Mouse (Mus musculus) MEL-GATA-1-ER (cell line): Measurements from ENCODE around the gene Gucy2d.

ENCODE experiments used
- DNase-seq: peaks from one replicate; pipeline ENCODE4 v3.0.0-alpha.2; 2012; ENCODE audit warnings: low read depth; ENCODE audit errors: extremely low read depth

The Gucy2d gene

DNA sequence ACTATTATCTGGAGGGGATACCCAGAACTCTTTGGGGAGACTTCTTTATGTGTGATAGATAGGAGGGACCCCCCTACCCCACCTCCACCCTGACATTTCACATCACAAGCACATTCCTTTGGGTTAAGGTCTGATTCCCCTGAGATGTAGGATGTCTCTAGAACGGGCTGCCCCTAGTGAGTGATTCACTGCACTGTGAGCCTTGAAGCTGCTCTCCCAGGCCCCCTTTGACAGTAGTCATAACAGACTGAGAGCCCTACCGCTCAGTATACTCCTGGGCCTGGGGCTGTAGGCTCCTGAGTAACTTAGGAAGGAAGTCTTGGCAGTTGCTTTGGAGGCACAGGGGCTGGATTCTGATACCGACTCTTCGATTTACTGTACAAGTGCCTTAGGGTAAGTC lies 50.1 kb downstream of the Gucy2d start:
- DNase-seq: no peak

DNA sequence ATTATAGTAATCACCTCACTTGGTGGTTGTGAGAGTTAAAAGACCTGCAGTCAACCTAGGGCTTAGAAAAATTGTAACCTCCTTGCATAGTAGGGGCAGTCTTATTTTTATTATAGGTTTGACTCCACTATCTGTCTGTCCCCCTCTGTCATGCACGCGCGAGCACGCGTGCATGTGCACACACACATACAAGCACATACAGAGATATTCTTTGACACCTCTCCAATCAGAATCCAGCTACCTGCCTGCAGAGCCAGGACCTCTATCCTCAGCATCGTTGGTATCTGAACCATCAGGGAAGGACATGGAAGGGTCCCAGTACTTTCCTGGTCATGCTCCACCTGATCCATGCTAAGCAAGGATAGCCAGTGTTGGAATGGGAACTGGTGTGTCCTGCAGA lies 50.7 kb downstream of the Gucy2d start:
- no peak for DNase-seq

DNA sequence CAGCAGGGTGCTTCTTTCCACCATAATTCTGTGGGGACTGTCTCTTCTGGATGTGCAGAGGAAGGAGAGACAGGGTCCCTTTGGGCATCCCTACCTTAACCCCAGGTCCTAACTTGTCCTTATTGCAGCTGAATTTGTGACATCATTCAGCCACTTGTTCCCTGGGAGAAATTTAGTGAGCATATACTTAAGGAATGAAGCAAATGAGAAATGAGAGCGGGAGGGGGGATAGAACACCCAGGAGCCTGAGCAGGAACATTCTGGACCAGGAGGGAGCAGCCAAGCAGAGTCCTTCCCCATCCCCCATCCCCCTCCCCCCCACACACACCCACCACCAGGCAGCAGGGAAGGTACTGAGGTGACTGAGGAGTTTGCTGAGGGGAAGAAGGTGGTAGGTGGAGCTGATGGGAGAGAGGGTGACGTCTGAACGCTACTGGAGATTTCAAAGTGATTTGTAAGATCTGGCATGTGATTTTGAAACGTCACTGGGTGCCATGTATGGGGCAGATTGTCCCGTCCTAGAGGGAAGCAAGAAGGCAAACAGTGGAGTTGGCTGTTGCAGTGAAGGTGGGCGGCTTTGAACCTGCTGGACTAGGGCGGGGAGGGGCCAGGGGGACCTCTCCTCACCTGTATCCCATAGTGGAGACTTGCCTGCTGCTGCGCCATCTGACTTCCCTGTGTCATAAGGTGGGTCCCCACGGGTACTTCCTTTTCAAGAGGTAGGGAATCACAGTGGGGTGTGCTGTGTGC lies 51.4 kb downstream of the Gucy2d start:
- no peak for DNase-seq

- no peak for DNase-seq
Measured at GRCm38 (mm10) chr7:98492331-98492730, 52.1 kb downstream of the Gucy2d start.

DNA sequence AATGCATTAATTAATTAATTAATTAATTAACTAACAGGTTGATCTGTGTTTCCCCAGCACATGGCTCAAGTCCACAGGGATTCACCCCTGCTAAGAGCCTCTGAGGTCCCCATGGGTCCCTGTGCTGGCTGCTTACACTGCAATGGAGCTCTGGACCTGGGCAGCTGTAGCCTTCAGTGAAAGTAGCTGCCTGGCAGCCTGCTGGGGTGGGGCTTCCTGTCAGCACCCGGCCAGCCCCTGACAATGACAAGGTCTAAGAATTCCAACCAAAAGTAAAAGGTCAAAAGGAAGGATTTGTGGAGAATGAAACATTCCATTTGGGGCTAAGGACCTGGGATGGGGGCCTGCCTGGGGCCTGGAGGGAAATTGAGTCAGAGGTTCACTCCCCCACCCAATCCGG lies 53.1 kb downstream of the Gucy2d start:
- no peak for DNase-seq

DNA sequence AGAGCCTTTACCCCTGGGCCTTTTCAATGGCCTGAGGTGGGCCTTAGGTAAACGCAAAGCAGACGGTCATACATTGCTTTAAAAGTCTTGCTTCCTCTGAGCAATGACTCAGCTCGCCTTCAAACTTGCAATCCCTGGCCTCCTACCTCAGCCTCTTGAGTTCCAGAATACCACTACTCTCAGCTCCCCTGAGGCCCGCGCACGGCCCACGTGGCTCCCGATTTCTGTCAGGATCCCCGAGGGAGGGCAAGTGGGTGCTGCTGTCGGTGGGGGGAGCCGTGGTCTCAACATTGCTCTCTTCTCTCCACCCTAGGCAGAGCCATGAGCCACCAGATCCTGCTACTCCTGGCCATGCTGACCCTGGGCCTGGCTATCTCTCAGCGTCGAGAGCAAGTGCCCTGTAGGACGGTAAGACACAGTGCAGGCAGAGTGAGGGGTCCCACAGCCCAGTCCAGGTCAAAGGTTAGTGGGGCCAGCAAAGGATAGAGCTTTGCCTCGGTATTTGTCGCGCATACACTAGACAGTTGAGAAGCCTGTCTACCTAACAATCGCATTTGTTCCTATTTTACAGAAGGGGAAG lies 53.8 kb downstream of the Gucy2d start:
- no peak for DNase-seq

GRCm38 (mm10) chr7:98495591-98495990 lies 55.4 kb downstream of the Gucy2d start:
- DNase-seq: no peak

DNA sequence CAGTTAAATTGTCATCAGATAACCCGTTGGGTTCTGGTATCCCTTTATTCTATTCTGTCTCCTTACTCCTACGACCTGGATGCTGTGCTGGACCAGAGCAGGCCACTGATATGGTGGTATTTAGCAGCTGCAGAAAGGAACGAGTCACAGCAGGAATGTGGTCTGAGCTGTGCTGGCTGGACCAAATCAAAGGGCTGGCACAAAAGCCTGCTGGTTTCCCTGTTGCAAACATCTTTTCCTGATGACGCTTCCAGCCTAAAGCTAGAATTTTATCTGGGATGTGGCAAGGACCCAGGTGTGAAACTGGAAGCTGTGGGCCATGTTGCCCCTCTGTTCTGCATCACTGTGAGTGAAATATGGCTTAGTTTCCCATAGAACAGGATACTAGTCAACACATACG lies 57.2 kb downstream of the Gucy2d start:
- no peak for DNase-seq

GRCm38 (mm10) chr7:98498101-98498500 lies 57.9 kb downstream of the Gucy2d start:
- DNase-seq: no peak

GRCm38 (mm10) chr7:98498656-98499560 lies 58.7 kb downstream of the Gucy2d start:
- DNase-seq: no peak

DNA sequence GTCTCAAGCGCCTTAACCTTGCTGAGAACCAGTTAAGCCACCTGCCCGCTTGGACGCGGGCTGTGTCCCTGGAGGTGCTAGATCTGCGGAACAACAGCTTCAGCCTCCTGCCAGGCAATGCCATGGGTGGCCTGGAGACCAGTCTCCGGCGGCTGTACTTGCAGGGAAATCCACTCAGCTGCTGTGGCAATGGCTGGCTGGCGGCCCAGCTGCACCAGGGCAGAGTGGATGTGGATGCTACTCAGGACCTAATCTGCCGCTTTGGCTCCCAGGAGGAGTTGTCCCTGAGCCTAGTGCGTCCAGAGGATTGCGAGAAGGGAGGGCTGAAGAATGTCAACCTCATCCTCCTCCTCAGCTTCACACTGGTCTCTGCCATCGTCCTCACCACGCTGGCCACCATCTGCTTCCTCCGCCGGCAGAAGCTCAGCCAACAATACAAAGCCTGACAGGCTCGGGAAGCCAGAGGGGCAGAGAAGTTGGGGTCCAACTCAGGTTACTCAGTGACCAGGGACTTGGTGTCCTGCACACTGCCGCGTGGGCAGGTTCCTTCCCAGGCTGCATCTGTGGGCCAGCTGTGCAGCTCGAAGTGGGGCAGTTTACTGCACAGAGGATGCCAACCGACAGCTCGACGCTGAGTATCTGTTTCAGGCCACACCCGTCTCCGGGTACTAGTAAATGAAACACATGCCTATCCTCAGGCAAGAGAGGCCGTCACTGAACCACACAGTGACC lies 59.5 kb downstream of the Gucy2d start:
- DNase-seq: no peak

- no peak for DNase-seq
Measured at GRCm38 (mm10) chr7:98500470-98500869, 60.3 kb downstream of the Gucy2d start.

DNA sequence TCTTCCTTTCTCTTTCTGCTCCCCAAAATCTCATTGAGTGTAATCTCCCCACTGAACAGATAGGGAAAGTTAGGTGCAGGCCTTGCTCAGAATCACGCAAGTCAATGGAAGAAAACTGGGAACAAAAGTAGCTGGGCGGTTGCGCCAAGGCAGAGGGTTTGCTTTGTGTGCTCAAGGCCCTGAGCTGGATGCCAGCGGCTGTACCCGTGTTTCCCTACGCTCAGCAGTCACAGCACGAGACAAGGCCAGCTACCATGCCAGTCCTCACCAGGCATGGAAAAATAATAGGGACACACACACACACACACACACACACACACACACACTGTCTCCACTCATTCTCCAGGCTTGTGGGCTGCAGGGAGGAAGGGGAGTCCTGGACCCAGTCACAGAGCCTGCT lies 60.9 kb downstream of the Gucy2d start:
- no peak for DNase-seq

- DNase-seq: no peak
Measured at GRCm38 (mm10) chr7:98502921-98503320, 62.7 kb downstream of the Gucy2d start.

DNA sequence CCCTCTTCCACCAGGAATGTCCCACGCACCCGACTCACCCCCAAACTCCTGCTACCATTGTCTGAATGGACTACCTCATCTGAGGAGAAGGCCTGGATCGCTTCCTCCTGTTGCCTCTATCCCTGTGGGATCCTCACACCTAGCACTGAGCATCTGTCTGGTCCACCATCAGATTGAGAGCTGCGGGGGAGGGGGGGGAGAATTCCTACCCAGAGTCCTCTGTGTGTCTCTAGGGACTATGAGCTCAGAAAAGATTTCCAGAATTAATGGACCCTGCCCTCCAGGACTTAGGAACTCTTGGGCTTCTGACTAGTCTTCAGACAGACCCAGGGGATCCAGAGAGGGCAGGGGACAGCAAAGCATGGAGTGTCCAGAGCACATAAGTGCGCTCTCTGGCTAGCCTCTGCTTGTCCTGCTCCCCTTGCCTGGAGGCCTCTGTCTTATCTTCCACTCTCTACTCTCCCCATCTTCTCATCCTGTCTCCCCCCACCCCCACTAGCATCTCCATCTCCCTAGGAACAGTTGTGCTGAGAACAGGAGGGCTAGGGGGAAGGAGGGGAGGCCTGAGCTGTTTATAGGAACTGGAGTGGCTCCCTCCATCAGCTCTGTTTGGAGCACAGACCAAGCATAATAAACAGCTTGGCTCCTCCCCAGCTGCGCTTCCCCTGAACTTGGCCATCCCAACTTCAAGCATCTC lies 63.9 kb downstream of the Gucy2d start:
- DNase-seq: no peak

DNA sequence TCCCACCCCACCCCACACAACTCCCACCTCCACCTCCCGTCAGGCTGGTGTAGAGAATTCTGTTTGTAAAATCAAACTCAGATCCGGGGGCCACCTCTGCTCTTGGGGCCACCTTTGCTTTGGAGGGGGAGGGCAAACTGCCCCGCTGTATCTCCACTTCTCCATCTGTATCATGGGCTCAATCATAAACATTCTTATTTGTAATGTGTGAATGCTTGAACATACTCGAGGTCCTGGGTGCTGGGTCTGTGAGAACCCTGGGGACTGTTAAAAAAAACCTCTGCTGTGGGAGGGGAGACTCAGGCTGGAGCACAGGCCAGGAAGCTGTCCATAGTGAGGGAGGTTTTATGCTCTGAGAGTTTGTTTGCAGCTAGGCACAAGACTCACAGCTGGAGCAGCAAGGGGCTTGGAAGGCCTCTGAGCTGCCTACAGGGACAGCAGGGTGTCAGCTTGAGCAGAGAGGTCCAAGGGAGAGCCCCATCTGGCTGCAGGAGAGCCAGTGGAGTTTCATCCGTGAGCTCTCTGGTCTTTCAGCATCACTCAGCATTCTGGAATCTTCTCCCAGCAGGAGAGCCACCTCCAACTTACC lies 64.6 kb downstream of the Gucy2d start:
- DNase-seq: no peak

GRCm38 (mm10) chr7:98505664-98506063 lies 65.4 kb downstream of the Gucy2d start:
- DNase-seq: no peak

GRCm38 (mm10) chr7:98510961-98511958 lies 71.0 kb downstream of the Gucy2d start:
- no peak for DNase-seq

DNA sequence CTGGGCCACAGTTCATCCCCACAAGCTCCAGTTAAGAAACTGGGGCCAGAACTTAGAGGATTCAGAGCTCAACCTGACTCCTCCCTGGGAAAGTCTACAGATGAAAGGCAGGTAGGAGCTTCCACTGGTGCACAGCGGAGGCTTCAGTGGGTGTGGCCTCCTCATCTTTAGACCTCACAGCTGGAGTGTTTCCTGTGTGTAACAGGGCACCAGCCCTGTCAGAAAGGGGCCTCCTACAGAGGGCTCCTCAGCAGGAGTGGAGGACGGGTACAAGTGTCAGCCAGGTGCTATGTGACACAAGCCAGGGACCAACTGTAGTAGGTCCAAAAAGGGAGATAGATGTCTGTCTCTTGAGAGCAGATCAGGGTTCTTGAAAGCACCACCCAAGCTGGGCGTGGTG lies 73.0 kb downstream of the Gucy2d start:
- no peak for DNase-seq
